Mouse (Mus musculus) v-Abl transformed pro-B cells (cell line): Measurements from ENCODE around the gene L3mbtl4.
"Not testable (repeated sequence)": the region's sequence is repeated elsewhere in the genome, so short reads cannot be mapped to it uniquely, and the experiment has no call there.

ENCODE experiments used
- in situ Hi-C, 2 experiments: fragments of 400-800 bp; cut with MboI; formaldehyde crosslinking; loops; one replicate each; pipeline ENCODE4 v1.15.1; 2025; ENCODE audit not compliant: unreplicated experiment in 2 of 2

Gene L3mbtl4

DNA sequence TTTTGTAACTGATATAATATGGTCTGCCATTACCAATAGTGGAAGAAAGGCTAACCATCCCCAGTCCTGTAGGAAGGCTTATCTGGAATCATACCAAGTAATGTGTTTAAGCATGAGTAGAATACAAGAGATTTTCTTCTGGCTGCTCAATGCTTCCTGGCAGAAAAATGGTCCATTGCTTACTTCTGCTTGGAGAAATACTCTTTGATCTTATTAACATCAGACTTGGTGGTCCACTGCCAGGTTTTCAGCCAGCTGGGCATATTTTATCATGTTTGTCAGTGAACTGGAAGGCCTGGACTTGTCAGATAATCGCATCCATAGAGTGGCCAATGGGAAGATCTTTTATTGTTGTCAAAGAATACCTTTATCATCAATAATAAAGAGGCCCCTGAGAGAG, 97.5 kb downstream of the L3mbtl4 start:
- in situ Hi-C loops: no loop called here

DNA sequence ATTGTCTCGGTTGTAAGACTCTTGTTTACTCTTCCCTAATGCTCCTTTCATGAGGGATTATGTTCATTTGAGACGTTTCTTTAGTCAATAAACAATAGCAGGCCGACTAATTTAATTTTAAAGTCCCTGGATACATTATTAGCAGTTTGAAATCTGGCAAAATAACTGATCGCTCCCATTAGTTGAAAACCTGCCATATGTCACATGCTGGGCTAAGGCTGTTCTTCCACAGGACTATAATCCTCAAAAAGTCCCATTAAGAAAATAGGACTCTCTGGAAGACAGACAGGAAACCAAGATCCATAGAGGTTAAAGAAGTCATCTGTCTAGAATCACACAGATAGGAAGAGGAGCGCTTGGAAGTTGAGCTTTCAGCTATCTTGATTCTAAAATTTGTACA, 114.9 kb downstream of the L3mbtl4 start:
- in situ Hi-C loops: no loop called here

- in situ Hi-C loops: no loop called here
Observed at GRCm38 (mm10) chr17:68405993-68406392, 132.4 kb downstream of the L3mbtl4 start.

DNA sequence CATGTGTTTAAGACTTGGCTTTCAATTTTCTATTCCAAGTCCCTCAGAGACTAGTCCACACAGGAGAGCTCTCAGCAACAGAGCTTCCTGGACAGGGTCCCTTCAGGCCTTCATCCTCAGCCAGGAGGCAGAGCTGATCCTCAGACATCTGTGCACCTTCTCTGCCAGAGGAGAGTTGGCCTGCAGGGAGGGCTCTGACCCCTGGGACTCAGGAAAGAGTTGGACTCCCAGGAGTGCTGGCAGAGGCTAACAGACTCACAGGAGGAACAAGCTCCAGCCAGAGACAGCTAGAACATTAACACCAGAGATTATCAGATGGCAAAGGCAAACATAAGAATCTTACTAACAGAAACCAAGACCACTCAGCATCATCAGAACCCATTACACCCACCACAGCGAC, 133.5 kb downstream of the L3mbtl4 start:
- in situ Hi-C loops: not testable (repeated sequence)

GRCm38 (mm10) chr17:68422663-68423498, 149.3 kb downstream of the L3mbtl4 start:
- in situ Hi-C loops: no loop called here

DNA sequence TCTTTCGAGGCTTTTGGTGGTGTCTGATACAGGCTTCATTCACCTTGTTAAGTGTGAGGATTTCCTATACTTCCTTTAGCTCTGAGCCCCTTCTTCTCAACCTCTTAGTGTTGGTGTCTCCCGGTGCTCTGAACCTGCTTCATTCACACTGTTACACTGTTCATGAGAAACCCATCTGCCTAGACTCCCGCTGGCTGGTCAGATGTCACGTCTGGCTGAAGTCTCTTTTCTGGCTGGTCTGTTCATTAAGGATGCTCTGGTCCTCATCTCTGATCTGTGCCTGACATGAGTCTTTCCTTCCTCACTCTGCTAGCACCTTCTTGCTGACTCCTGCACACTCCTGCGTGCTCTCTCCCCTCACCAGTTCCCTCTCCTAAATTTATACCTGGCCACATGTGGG, 160.0 kb downstream of the L3mbtl4 start:
- in situ Hi-C loops: no loop called here

- in situ Hi-C loops: no loop called here
Observed at GRCm38 (mm10) chr17:68450921-68451320, 177.3 kb downstream of the L3mbtl4 start.

- in situ Hi-C loops: no loop called here
Observed at GRCm38 (mm10) chr17:68461471-68461870, 187.9 kb downstream of the L3mbtl4 start.

GRCm38 (mm10) chr17:68467311-68467710, 193.7 kb downstream of the L3mbtl4 start:
- in situ Hi-C loops: no loop called here

DNA sequence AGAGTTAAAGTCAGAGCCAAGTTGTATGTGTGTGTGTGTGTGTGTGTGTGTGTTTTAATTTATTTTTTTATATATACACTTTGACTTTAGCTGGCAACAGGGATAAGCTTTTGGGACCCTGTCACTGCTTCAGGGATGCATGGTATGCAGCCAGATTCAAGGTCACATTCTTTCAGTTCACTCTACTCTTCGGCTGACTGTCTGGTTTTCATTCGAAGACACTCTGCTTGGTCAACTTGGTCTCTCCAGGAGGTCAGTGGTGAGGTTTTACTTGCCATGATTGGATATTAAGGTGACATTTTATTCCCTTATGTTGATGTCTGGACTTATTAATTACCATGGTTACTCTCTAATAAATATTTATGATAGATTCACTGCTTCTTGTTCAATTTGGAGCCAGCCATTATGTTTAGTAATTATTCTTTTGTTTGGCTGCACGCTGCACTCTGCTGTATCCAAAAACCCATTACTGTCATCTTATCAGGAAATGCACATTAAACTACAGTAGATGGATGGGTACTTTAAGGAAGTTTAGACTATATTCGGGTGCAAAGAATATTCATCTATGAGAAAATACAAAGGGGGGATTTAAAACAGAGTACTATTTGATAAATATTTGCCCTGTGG, 216.6 kb downstream of the L3mbtl4 start:
- in situ Hi-C loops: no loop called here

DNA sequence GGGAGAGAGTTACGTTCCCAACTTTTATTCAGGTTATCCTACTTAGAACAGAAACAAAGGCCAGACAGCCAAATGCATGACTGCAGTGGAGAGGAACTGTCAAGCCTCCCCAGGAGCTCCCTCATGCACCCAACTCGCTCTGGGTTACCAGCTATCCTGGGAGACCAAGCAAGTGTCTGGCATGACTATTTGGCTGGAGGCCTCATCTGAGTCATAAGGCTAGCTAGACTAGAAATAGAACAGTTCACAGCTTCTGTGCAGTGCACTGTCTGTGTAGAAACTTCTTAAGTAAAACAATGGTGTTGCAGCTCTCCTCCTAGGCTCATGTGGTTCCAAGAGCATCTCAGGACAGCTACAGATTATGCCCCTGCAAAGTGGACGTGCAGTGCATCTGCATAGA, 218.6 kb downstream of the L3mbtl4 start:
- in situ Hi-C loops: no loop called here

DNA sequence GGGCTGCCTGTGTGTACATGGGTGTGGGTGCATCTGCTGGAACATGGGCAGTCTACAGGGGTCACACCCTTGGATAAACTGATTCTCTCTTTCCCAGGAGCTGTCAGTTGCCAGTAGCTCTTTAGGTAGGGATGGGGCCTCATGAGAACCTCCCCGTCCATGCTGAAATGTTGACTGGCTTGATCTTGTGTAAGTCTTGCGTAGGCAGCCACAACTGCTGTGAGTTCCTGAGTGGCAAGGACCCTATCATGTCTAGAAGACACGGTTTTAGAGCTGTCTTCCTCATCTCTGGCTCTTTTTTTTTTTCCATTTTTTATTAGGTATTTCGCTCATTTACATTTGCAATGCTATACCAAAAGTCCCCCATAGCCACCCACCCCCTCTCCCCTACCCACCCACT, 229.4 kb downstream of the L3mbtl4 start:
- in situ Hi-C loops: not testable (repeated sequence)

- in situ Hi-C loops: no loop called here
Observed at GRCm38 (mm10) chr17:68559698-68560097, 286.1 kb downstream of the L3mbtl4 start.

DNA sequence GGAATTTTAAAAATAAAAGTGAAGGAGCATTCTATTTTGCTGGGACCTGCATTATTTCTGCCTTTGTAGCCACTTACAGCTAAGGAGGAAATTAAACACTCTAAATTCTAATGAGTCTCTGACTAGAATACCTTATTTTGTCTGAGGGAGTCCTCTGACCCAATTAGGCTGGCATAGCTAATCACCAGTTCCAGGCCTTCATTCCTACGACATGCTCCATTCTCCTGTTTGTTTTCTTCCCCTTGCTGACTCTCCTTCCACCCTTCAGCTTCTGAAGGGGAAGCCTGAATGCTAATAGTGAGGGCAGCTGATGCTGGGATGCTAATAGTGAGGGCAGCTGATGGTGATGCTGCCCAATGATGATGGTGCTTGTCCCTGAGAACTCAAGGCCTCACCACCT, 286.7 kb downstream of the L3mbtl4 start:
- in situ Hi-C loops: no loop called here

GRCm38 (mm10) chr17:68571806-68572205, 298.2 kb downstream of the L3mbtl4 start:
- in situ Hi-C loops: no loop called here

DNA sequence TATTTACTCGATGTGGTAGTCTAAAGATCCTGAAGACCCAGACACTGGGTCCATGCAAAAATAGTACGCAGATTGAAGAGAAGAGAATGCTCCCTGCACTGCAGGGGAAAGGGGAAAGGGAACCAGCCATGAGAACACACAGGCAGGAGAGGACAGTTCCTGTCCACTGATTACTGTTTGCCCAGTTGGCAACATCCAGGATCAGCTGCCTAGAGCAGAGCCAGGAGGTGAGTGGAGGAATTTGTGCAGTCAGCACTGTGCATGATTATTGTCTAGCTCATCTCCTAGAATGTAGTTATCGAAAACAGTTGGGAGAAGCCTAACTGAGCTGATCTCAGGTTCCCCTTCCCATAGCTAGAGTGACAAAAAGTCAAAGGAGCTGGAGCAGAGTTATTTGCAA, 311.6 kb downstream of the L3mbtl4 start:
- in situ Hi-C loops: no loop called here

DNA sequence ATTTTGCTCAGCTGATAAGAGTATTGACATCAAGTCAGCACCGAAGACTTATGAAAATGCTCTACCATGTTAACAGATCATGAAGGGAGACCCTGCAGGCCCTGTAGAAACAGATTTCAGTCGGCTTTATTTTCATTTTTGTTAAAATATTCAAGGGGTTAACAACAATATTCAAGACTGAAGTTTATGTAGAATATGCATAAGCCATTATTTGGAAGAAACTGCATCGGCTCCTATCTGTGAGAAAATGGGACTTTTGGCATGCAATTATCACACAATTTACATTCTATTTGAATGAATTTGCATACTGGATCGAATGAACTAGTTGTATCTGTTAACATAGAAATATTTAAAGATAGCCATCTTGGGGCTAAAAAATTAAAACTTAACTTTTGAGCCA, 318.0 kb downstream of the L3mbtl4 start:
- in situ Hi-C loops: no loop called here

DNA sequence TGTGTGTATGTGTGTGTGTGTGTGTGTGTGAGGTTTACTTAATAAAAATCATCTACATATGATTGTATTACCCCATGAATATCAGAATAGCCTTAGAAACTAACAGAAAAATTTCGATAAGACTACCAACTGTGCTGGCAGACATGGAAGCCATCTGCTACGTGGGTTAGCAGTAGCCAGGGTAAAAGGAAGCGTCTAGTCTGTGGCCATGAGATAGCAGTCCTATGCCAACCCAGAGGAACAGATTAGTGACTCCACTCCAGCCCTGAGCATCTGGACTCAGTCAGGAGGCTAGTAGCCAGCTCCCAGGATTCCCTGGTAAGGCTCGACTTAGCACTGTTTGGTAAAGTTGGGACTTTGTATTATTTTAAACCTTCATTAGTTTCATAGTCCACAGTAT, 329.1 kb downstream of the L3mbtl4 start:
- in situ Hi-C loops: no loop called here

GRCm38 (mm10) chr17:68607691-68608090, 334.1 kb downstream of the L3mbtl4 start:
- in situ Hi-C loops: no loop called here

DNA sequence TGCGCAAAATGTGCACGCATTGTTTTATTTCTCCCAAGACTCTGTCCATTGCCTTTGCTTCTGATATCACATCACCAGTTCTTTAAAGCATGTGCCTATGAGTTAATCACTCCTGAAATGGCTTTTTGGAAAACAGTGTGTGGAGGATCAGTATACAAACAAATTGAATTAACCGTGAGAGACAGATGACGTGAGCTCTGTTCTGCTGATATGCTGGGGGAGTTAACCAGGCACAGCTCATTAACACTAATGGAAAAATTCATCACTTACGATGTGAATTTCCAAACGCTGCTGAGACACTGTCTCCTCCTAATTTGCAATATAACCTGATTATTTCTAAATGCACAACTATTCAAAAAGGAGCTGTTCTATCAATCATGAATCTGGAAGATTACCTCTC, 337.6 kb downstream of the L3mbtl4 start:
- in situ Hi-C loops: no loop called here

GRCm38 (mm10) chr17:68625281-68625680, 351.7 kb downstream of the L3mbtl4 start:
- in situ Hi-C loops: no loop called here
